Mouse (Mus musculus): ENCODE measurements around the gene Dlx4. TPM values are rescaled to one million over a fixed set of nuclear protein-coding genes. Genes with fewer than 3 reads are reported as not detected.

The Dlx4 gene
- total and polyA plus RNA-seq, 2 experiments from 2014 or later = 0.29 to 0.52 TPM

GRCm38 (mm10) chr11:95119990-95120632, 26.0 kb downstream of the Dlx4 start, which contains the start of gene Dlx3:
Gene Dlx3 (plus strand): TSS chr11:95120119.
- H3K4me1 ChIP-seq (ENCODE audit: insufficient read depth, low read length) = peaks cover 9% of the 10 kb centered on the region
- ATAC-seq = peak; percentile 12; the same call in 1 of the 2 replicates
- no peaks in the 10 kb centered on the region for H3K36me3 ChIP-seq (ENCODE audit: insufficient read depth, low read length)
- TF ChIP-seq CTCF (IDR thresholded peaks at IDR 0.05; ENCODE audit: low read depth) = no peak
- WGBS = under 1% methylated on average over 55 of the region's 55 CpGs
- H3K4me2 ChIP-seq (ENCODE audit: low read depth, low read length) = peak within 1 kb of the TSS; percentile 63
- H3K9ac ChIP-seq (replicated peaks; ENCODE audit: low read length) = 0 out of 2 replicates have a peak within 1 kb of the TSS, but pooled peaks have one; percentile 17
- no peaks in the 10 kb centered on the region for H3K9me3 ChIP-seq (ENCODE audit: low read length)
- peak within 1 kb of the TSS; percentile 35 for H3K4me3 ChIP-seq (ENCODE audit: low read length)
- H3K27me3 ChIP-seq (ENCODE audit: insufficient read depth, low read length) = peaks cover 48% of the 10 kb centered on the region
- DNase-seq (ENCODE audit: low spot score) = peak; percentile 49
- no peak within 1 kb of the TSS for H3K27ac ChIP-seq

GRCm38 (mm10) chr11:95118505-95118904, 27.6 kb downstream of the Dlx4 start:
- Histone ChIP-seq H3K4me3 (ENCODE audit: low read length) (no peak overlapping the region), H3K9ac (replicated peaks; ENCODE audit: low read length) (no peak overlapping the region), H3K4me2 (ENCODE audit: low read depth, low read length) (no peak overlapping the region), H3K9me3 (ENCODE audit: low read length) (no peaks in the 10 kb centered on the region), H3K27ac (no peak overlapping the region), H3K4me1 (ENCODE audit: insufficient read depth, low read length) (peaks cover 9% of the 10 kb centered on the region), H3K27me3 (ENCODE audit: insufficient read depth, low read length) (peaks cover 36% of the 10 kb centered on the region), H3K36me3 (ENCODE audit: insufficient read depth, low read length) (no peaks in the 10 kb centered on the region)
- DNase-seq (ENCODE audit: low spot score) = peak; percentile 89
- ATAC-seq = peak; percentile 61; the same call in 1 of the 2 replicates
- TF ChIP-seq CTCF (IDR thresholded peaks at IDR 0.05; ENCODE audit: low read depth) = peak; percentile 96
- WGBS = 2% methylated on average over 8 of the region's 8 CpGs

- peaks cover 9% of the 10 kb centered on the region for H3K4me1 ChIP-seq (ENCODE audit: insufficient read depth, low read length)
- DNase-seq (ENCODE audit: low spot score) (peak; percentile 93), ATAC-seq (peak; percentile 84)
- no peak overlapping the region for H3K4me2 ChIP-seq (ENCODE audit: low read depth, low read length)
- peak; percentile 100 for TF ChIP-seq CTCF (IDR thresholded peaks at IDR 0.05; ENCODE audit: low read depth)
- no peak overlapping the region for H3K27ac ChIP-seq
- WGBS = 2% methylated on average over 6 of the region's 6 CpGs
- H3K36me3 ChIP-seq (ENCODE audit: insufficient read depth, low read length) = no peaks in the 10 kb centered on the region
- no peak overlapping the region for H3K4me3 ChIP-seq (ENCODE audit: low read length)
- H3K9me3 ChIP-seq (ENCODE audit: low read length) = no peaks in the 10 kb centered on the region
- H3K9ac ChIP-seq (replicated peaks; ENCODE audit: low read length) = no peak overlapping the region
- peaks cover 22% of the 10 kb centered on the region for H3K27me3 ChIP-seq (ENCODE audit: insufficient read depth, low read length)
These were observed 29.0 kb downstream of the Dlx4 start for GRCm38 (mm10) chr11:95117030-95117429.

GRCm38 (mm10) chr11:95110081-95110480, 36.0 kb downstream of the Dlx4 start:
- H3K4me3 ChIP-seq (ENCODE audit: low read length) = no peak overlapping the region
- no peak for TF ChIP-seq CTCF (IDR thresholded peaks at IDR 0.05; ENCODE audit: low read depth)
- no peaks in the 10 kb centered on the region for H3K27me3 ChIP-seq (ENCODE audit: insufficient read depth, low read length)
- DNase-seq (ENCODE audit: low spot score) = no peak
- H3K4me2 ChIP-seq (ENCODE audit: low read depth, low read length) = no peak overlapping the region
- 89% methylated on average over 7 of the region's 7 CpGs for WGBS
- H3K9me3 ChIP-seq (ENCODE audit: low read length) = no peaks in the 10 kb centered on the region
- no peak overlapping the region for H3K27ac ChIP-seq
- no peaks in the 10 kb centered on the region for H3K36me3 ChIP-seq (ENCODE audit: insufficient read depth, low read length)
- no peak overlapping the region for H3K9ac ChIP-seq (replicated peaks; ENCODE audit: low read length)
- ATAC-seq = no peak
- H3K4me1 ChIP-seq (ENCODE audit: insufficient read depth, low read length) = 0 out of 2 replicates have a peak, but pooled peaks cover 4% of the 10 kb centered on the region

- no peak overlapping the region for H3K4me2 ChIP-seq (ENCODE audit: low read depth, low read length)
- H3K4me1 ChIP-seq (ENCODE audit: insufficient read depth, low read length) = 0 out of 2 replicates have a peak, but pooled peaks cover 4% of the 10 kb centered on the region
These were observed 37.1 kb downstream of the Dlx4 start for GRCm38 (mm10) chr11:95109000-95109399.

GRCm38 (mm10) chr11:95106440-95107236, 39.4 kb downstream of the Dlx4 start:
- peak; percentile 96 for TF ChIP-seq CTCF (IDR thresholded peaks at IDR 0.05; ENCODE audit: low read depth)
- Histone ChIP-seq H3K9me3 (ENCODE audit: low read length) (no peaks in the 10 kb centered on the region), H3K9ac (replicated peaks; ENCODE audit: low read length) (no peak overlapping the region), H3K27ac (peak overlapping the region; percentile 66; the same call in 1 of the 2 replicates), H3K36me3 (ENCODE audit: insufficient read depth, low read length) (no peaks in the 10 kb centered on the region), H3K4me1 (ENCODE audit: insufficient read depth, low read length) (0 out of 2 replicates have a peak, but pooled peaks cover 4% of the 10 kb centered on the region), H3K4me3 (ENCODE audit: low read length) (no peak overlapping the region), H3K4me2 (ENCODE audit: low read depth, low read length) (peak overlapping the region; percentile 28), H3K27me3 (ENCODE audit: insufficient read depth, low read length) (no peaks in the 10 kb centered on the region)
- peak; percentile 75 for ATAC-seq
- 25% methylated on average over 23 of the region's 23 CpGs for WGBS
- peak; percentile 88 for DNase-seq (ENCODE audit: low spot score)

More at GRCm38 (mm10) chr11:95109000-95109399, 37.1 kb downstream of the Dlx4 start:
- Histone ChIP-seq H3K9me3 (ENCODE audit: low read length) (no peaks in the 10 kb centered on the region), H3K9ac (replicated peaks; ENCODE audit: low read length) (no peak overlapping the region), H3K27ac (no peak overlapping the region), H3K27me3 (ENCODE audit: insufficient read depth, low read length) (no peaks in the 10 kb centered on the region), H3K4me3 (ENCODE audit: low read length) (no peak overlapping the region), H3K36me3 (ENCODE audit: insufficient read depth, low read length) (no peaks in the 10 kb centered on the region)
- 85% methylated on average over 2 of the region's 2 CpGs for WGBS
- DNase-seq (ENCODE audit: low spot score) = no peak
- no peak for TF ChIP-seq CTCF (IDR thresholded peaks at IDR 0.05; ENCODE audit: low read depth)
- no peak for ATAC-seq

Measured in hindbrain, postnatal 0 days (tissue).